Mouse (Mus musculus) liver (tissue): ENCODE data around the gene Btbd9.

Experiments used
- DNase-seq: peaks from one replicate; pipeline ENCODE4 v3.0.0-alpha.2; 2020; ENCODE audit warnings: mixed read lengths

Gene Btbd9

DNA sequence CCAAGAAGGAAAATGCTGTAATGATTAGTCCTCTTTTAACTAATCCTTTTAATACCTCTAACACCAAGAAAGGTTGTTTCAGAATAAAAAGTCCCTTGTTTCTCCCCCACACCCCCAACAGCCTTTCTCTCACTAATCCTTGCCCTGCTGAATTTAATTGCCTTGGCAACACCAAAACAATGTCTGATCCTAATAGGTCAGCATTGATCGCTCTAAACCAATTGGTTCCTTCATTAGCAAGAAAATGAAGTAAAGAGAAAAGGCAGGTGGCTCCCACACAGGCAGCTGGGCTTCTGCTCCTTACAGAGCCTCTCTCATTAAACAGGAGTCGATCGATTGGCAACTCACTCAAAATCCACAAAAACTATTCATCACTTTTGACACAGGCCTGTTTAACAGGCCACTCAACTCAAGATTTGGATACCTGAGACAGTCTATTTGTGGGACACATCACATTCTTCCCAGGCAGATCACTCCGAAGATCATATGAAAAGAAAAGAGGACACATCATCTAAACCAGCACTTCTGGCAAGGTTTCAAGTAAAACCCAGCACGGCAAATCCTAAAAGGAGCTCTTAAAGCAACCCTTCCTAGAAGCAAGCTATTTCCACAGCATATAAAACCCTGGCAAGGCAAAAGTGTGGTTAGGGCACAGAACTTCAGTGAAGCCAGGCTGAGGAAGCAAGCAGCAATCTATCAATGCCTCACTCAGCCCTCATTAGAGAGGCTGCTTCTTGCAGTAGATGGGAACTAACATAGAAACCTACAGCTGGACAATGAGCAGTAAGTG lies 197.9 kb downstream of the Btbd9 start:
- no peak for DNase-seq

DNA sequence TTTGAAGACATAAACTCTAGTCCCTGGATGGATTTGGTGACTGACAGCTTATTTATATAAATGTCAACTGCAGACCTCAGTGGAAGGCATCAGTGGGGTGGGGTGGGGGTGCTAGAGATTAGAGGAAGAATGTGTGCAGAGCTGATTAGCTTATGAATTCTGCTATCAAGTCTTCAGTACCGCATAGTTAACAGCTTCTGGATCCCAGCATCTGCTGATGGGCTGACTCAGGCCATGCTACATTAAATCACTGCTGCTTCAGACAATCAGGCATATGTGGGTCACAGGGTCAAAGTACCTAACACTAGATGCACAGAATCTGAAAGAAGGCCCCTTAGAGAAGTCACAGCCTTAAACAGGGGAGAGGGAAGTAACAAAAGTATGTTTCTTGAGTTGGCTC lies 198.5 kb downstream of the Btbd9 start:
- no peak for DNase-seq

DNA sequence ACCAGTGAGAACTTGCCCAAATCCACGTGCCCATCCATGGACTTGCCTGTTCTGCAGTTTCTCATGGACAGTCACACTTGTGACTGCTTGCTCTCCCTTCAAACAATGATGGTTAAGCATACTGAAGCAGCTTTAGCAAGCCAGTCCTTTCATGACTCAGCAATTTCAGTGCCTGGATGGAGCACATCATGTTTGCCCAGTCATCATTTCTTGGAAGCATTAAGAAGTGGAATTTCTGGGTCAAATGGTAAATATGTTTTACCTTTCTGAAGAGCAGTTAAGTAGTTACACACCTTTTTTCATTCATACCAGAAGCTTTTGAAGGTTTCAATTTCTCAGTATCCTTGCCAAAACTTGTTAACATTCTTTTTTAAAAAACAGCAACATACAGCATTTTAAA lies 201.2 kb downstream of the Btbd9 start:
- no peak for DNase-seq

DNA sequence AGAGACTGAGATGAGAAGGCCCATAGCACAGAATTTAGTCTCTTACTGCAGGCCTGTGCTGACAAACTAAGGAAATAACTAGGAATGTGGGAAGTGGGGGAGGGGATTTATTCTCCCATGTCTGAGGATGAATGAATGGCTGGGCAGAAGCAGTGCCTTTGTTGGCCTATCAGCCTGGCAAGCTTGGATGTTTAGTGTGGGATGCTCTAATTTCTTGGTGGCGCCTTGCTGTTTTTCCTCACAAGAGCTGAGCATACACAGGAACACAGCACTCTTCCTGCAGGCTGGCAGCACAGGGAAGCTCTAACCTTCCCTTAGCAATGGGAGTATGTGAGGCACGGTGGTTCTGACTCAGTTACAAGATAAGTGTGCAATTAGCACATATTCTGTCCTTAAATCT lies 207.7 kb downstream of the Btbd9 start:
- DNase-seq = no peak

GRCm38 (mm10) chr17:30364701-30365100 lies 211.6 kb downstream of the Btbd9 start:
- DNase-seq = no peak

- DNase-seq = no peak
Observed at GRCm38 (mm10) chr17:30363365-30363764, 212.9 kb downstream of the Btbd9 start.

DNA sequence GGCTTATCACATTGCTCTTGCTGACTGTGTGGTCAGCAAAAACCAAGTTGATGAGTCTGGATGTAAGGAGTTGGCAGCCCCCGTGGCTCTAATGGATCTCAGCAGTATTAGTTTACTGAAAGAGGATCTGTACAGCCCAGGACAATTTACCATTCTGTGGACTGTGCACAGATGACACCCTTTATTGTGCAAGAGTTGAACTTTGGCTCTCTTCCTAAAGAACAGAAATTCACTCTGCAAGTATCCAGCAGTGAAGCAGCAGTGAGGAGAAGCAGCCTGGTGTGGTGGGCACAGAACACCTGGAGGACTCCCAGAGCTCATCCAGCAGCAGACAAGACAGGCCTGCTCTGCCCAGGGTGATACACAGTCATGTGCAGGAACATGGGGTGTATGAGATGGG lies 215.6 kb downstream of the Btbd9 start:
- no peak for DNase-seq

DNA sequence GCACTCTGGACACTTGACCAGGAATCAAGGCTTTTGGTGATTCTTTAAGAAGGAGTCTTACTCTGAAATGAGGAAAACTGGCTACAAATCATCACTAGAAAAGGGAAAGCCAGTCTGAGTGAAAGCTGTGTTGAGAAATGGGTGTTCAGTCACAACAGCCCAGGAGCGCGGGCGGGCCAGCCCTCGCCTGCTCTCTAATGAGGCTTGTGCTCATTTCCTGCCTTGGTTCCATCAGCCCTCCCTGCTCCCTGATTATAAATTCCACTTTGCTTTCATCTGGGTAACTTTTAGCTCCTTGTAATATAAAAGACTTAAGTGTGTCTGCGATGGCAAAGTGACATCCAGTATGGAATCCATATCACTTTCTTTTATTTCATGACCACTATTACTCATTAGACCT lies 216.9 kb downstream of the Btbd9 start:
- no peak for DNase-seq

DNA sequence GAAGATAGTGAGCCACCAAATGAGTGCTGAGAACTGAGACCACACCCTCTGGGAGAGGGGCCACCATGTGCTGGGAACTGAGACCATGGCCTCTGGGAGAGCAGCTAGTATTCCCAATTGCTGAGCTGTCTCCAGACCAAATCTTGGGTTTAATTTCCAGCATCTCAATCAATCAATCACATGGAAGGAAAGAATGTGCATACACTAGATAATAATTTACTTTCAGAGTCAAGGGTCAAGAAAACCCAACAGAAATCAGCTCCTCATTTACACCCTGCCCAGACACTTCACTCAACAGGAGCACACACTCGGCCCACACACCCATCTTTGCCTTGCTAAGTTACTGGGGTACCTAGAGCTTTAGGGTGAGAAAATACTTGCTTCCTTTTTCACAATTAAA lies 220.9 kb downstream of the Btbd9 start:
- no peak for DNase-seq

DNA sequence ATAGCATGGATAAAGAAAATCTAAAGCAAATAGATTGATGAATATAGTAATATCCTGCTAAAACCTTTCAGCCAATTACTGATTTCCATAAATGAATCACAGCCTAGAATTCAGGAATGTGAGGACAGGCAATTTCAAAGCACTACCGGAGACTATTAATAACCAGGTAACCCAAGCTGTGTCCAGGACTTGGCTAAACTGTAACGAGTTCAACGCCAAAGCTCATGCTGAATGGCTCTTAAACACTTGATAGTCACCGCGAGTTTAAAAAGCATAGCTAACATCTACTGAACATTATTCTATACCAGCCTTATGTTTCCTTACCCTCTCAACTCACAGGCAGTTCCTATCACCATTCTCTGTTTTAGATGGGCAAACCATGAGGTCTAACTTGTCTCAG lies 221.9 kb downstream of the Btbd9 start:
- no peak for DNase-seq

DNA sequence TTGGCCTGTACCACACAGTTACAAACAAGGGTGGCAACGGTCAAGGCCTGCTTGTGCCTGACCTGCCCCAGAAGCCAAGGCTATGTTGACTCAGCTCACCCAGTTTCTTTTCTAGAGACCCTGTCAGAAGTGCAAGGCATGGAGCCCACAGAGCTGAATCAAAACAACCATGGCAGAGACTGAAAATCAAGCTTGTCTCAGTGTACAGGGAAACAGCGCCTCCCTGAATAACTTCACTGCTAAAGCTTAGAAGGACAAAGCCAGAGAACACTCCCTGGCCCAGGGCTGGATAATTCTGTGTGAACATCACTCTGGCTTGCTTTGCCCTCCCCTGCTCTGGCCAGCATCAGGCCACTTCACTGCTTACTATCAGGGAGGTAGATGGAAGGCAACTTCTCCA lies 228.3 kb downstream of the Btbd9 start:
- DNase-seq = no peak

DNA sequence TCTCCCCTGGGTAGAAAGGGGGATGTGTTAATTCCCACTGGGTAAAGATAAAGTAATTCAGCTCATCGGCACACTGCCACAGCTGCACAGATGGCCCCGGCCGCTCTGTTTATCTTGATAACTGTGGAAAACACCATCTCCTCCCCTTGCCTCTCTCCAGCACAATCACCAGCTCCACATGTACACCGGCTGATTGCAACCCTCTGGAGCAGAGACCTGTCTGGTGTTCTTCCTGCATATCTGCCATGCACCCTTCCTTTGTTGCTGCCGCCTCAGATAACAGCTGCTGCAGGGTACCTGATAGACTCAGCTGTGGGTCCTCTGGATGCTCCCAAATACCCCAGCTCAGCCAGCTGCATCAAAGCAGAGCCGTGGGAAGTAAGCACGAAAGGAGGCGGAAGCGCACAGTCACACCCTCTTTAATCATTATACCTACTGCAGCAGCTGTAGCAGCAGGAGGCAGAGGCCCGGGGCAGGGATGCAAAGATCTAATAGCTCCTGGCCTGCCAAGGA lies 229.1 kb downstream of the Btbd9 start:
- DNase-seq = peak; percentile 77

DNA sequence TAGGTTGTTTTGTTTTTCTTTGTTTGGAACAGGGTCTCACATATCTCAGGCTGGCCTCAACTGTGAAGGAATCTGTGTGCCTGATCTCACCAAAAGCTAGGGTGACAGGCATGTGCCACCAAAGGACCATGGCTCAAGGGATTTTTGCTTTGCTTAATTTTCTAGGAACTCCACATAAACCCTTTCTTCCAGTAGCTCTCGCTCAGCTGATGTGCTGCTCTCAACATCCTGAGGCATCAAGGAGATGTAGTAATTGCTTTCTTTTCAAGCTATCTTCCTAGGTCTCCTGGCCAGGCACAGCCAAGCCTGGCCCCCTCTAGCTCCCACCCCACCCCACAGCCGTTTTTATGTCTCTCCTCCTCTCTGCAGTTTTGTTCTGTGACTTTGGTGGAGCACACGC lies 231.3 kb downstream of the Btbd9 start:
- no peak for DNase-seq

- DNase-seq = no peak
Observed at GRCm38 (mm10) chr17:30343701-30344473, 232.4 kb downstream of the Btbd9 start.

DNA sequence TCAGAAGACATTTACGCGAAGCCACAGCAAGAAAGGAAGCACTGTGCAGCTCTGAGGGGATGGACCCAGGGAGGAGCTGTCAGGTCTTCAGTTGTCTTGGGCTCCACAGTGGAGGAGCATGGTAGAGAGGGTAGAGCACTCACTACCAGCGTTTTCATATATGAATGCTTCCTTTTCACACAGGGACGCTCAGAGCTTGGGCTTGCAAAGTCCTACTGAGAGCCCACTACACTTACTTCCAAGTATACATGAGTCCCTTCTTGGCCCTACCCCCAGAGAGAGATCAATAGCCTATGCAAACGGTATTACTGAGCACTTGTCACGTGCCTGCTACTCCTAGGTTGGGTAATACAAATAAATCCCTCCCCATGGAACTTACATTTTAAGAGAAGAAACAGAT lies 234.7 kb downstream of the Btbd9 start:
- DNase-seq = no peak

- DNase-seq = no peak
Observed at GRCm38 (mm10) chr17:30340495-30341126, 235.7 kb downstream of the Btbd9 start.

DNA sequence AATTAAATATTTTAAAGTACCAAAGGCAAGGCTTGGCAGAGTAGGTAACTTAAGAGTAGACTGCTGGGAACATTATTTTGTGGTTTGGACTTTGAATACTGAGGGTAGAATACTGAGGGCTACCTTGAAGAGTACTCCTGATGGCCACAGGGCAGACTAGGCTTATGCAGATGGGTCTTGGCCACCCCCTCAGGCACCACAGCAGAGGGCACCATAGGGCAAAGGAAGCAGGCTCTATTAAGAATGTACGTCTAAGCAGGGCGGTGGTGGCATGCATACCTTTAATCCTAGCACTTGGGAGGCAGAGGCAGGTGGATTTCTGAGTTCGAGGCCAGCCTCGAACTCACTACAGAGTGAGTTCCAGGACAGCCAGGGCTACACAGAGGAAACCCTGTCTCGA lies 237.0 kb downstream of the Btbd9 start:
- DNase-seq = no peak

- DNase-seq = no peak
Observed at GRCm38 (mm10) chr17:30336816-30337215, 239.5 kb downstream of the Btbd9 start.

GRCm38 (mm10) chr17:30336280-30336679 lies 240.0 kb downstream of the Btbd9 start:
- no peak for DNase-seq

DNA sequence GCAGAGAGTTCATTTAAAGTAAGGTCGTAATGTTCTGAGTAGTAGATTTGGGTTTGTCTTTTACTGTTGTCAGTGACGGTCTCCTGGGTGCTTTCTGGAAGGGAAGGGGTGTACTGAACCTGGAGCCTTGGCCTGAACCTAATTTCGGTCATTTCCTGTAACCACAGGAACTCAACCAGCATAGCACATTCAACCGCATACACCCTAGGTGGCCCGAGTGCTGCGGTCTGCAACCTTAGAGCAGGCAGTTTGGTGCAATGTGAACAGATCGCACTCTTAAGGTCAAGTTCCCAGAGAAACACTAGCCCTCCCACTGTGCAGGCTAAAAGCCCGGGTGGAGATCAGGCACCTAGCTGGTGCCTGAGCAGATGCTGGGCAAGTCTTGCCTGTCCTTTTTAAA lies 240.5 kb downstream of the Btbd9 start:
- no peak for DNase-seq

DNA sequence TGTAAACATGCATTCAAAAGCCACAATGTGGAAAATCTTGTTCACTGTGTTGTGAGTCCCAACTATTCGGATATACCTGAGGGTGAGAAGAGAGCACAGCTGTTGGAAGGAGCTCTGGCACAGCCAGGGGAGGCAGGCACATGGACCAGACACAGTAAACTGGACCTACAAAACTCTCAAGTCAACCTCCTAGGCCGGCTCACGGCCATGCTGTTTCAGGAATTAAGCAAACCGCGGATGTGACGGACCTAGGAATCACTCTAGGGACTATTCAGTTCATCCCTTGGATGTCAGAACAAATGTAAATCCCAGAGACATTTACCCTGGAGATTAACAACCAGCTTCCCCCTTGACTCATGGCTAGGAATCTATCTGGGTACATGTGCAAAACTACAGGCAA lies 242.0 kb downstream of the Btbd9 start:
- DNase-seq = no peak

GRCm38 (mm10) chr17:30333136-30333535 lies 243.2 kb downstream of the Btbd9 start:
- no peak for DNase-seq

DNA sequence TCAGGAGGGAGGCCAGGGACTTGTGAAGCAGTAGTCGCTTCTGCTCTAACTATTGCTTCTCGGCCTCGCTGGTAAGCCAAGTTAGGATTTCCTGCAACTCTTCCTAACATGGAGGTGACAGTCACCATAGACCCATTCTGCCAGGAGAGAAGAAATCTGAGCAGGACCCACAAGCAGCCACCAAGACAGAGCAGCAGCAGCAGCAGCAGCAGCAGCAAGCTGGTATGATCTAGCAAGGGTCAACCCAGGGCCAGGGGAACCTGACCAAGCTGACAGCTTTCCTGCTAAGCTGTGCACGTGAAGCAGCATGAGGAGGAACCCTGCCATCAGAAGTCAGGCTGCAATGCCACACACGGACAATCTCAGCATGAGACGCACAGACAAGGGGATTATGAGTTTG lies 244.9 kb downstream of the Btbd9 start:
- DNase-seq = no peak

GRCm38 (mm10) chr17:30329531-30329930 lies 246.8 kb downstream of the Btbd9 start:
- DNase-seq = no peak
